Mouse (Mus musculus) limb, embryonic 13.5 days (tissue): ENCODE results near the gene Tdp2. TPM values are rescaled to one million over a fixed set of nuclear protein-coding genes. Genes with fewer than 3 reads are reported as not detected.

Experiments
- ATAC-seq: fragments of 200-750 bp; cut with Nextera tagmentation; 2 replicates; pipeline ENCODE4 v1.8.0; 2017; ENCODE audit warnings: low read depth, moderate number of reproducible peaks, moderate TSS enrichment; ENCODE audit not compliant: low FRiP score
- H3K27ac ChIP-seq: fragments of 300-500 bp; sonication (generic); 2 replicates; pipeline ENCODE4 v1.5.1; 2015; ENCODE audit warnings: inconsistent platforms, mild to moderate bottlenecking, moderate library complexity
- H3K27me3 ChIP-seq: fragments of 300-500 bp; sonication (generic); 2 replicates; pipeline ENCODE4 v1.6.1; 2015; ENCODE audit warnings: mild to moderate bottlenecking, inconsistent platforms
- H3K36me3 ChIP-seq: fragments of 300-500 bp; sonication (generic); 2 replicates; pipeline ENCODE4 v1.6.1; 2015; ENCODE audit warnings: inconsistent platforms, mild to moderate bottlenecking, moderate library complexity
- H3K4me1 ChIP-seq: fragments of 300-500 bp; sonication (generic); 2 replicates; pipeline ENCODE4 v1.6.1; 2015; ENCODE audit warnings: inconsistent platforms
- H3K4me2 ChIP-seq: fragments of 300-500 bp; sonication (generic); replicated peaks from 2 replicates; pipeline ENCODE4 v1.6.1; 2015; ENCODE audit warnings: inconsistent platforms, mild to moderate bottlenecking, moderate library complexity
- H3K4me3 ChIP-seq: fragments of 300-500 bp; sonication (generic); 2 replicates; pipeline ENCODE4 v1.5.1; 2015; ENCODE audit warnings: moderate library complexity, mild to moderate bottlenecking, inconsistent platforms
- H3K9ac ChIP-seq: fragments of 300-500 bp; sonication (generic); 2 replicates; pipeline ENCODE4 v1.6.1; 2015; ENCODE audit warnings: mild to moderate bottlenecking, inconsistent platforms
- H3K9me3 ChIP-seq: fragments of 300-500 bp; sonication (generic); 2 replicates; pipeline ENCODE4 v1.6.1; 2016; ENCODE audit warnings: inconsistent platforms
- WGBS: fragments of 180-500 bp; shearing (Covaris S2); methylation state at CpG from one replicate; pipeline ENCODE4 v1.1.7; 2015; 5-methylcytosine and 5-hydroxymethylcytosine counted together
- polyA plus RNA-seq: library from polyadenylated mRNA; unstranded; fragments of >200 nt; fragmentation: Nextera tagmentation; extraction: Ambion mirVana; gene quantifications from 2 replicates; pipeline ENCODE4 v1.2.1, GENCODE M21; 2015

Gene Tdp2
- polyA plus RNA-seq, 1 experiment from 2014 or later: 53.8 TPM

DNA sequence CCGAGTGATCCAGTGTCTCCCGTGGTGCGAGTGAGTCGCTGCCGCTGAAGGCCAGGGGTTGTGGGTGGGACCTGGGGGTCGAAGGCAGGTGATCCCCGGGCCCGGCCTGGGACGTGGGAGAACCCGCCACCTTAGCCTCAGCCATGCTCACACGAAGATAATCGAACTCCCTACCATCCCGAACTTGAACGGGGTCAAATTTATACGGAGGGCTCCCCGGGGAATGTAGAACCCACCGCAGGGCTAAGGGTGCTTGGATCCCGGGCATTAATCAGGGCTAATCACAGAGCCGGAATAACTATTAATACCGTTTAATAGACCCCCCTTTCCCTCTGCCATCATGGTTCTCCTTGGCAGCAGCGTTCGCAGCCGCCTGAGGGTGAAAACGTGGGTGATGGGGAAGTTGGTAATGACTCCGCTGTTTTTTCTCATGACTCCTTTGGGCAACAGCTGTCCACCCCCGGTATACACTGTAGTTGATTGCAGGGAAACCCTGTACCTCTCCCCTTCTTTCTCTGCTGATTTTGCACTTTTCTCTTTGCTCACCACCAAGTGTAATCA, 29.3 kb upstream of the Tdp2 start:
- peak overlapping the region; percentile 85 for H3K4me2 ChIP-seq
- under 1% methylated on average over 26 of the region's 26 CpGs for WGBS
- H3K27ac ChIP-seq: peak overlapping the region; percentile 100; the same call in 1 of the 2 replicates
- peak overlapping the region; percentile 99 for H3K9ac ChIP-seq
- ATAC-seq: no peak
- peak overlapping the region; percentile 99 for H3K4me3 ChIP-seq
- H3K9me3 ChIP-seq: no peaks in the 10 kb centered on the region
- no peaks in the 10 kb centered on the region for H3K27me3 ChIP-seq
- peaks cover 25% of the 10 kb centered on the region for H3K4me1 ChIP-seq
- peaks cover 17% of the 10 kb centered on the region for H3K36me3 ChIP-seq

DNA sequence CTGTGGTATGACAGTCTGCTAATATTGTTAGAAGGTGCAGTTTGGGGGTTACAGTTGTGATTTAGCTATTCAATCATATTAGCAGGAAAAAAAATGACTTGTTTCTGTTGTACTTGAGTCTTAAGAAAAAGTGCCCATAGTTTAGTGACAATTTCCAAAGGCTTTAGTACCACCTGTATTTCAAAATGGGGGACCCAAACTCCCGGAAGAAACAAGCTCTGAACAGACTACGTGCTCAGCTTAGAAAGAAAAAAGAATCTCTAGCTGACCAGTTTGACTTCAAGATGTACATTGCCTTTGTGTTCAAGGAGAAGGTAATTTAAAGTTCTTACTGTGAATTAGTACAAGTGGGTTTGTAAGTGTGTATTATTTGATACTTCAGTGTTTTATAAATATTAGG, 28.3 kb upstream of the Tdp2 start:
- peak overlapping the region; percentile 99 for H3K4me3 ChIP-seq
- H3K9ac ChIP-seq: peak overlapping the region; percentile 99
- no peaks in the 10 kb centered on the region for H3K9me3 ChIP-seq

DNA sequence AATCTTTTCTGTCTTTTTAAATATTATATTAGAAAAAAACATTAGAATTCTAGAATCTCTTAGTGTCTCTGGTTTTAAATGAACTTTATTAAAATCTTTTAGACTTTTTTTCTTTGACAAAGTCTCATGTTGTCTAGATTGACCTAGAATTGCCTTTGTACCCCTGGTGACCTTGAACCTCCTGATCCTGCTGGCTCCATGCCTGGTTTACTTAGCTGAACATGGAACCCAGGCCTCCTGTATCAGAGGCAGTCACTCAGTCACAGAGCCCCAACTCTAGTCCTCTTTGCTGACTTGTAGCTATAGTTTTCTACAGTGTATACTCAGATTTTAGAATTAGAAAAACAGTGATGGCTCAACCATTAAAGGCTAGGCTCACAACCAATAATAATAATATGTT, 25.4 kb upstream of the Tdp2 start:
- Histone ChIP-seq H3K4me1 (peaks cover 19% of the 10 kb centered on the region), H3K9ac (no peak overlapping the region), H3K4me3 (no peak overlapping the region), H3K9me3 (no peaks in the 10 kb centered on the region), H3K27ac (no peak overlapping the region), H3K27me3 (no peaks in the 10 kb centered on the region), H3K36me3 (peaks cover 54% of the 10 kb centered on the region), H3K4me2 (no peak overlapping the region)
- ATAC-seq: no peak

More for the DNA sequence above, 28.3 kb upstream of the Tdp2 start:
- Histone ChIP-seq H3K27me3 (no peaks in the 10 kb centered on the region), H3K4me1 (peaks cover 25% of the 10 kb centered on the region), H3K36me3 (peaks cover 27% of the 10 kb centered on the region), H3K27ac (no peak overlapping the region), H3K4me2 (peak overlapping the region; percentile 85)
- no peak for ATAC-seq
- WGBS: 37% methylated on average over 2 of the region's 2 CpGs

DNA sequence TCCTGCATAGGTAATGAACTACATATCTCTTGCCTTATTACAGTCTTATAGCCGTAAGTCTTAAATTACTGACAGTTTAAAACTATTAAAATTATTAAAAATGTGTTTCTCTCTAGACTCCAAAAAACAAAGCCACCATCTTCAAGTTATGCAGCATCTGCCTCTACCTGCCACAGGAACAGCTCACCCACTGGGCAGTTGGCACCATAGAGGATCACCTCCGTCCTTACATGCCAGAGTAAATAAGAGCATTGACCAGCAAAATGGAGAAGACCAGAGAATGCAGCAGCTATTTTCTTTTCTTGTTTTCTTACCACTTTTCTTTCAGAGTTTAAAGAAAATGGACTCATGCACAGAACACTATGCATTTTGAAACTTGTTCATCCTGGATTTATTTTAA, 19.0 kb upstream of the Tdp2 start:
- no peak overlapping the region for H3K27ac ChIP-seq
- ATAC-seq: no peak
- H3K27me3 ChIP-seq: no peaks in the 10 kb centered on the region
- no peaks in the 10 kb centered on the region for H3K4me1 ChIP-seq
- H3K9ac ChIP-seq: no peak overlapping the region
- no peaks in the 10 kb centered on the region for H3K9me3 ChIP-seq
- no peak overlapping the region for H3K4me3 ChIP-seq
- H3K36me3 ChIP-seq: peaks cover 76% of the 10 kb centered on the region
- H3K4me2 ChIP-seq: no peak overlapping the region
- 95% methylated on average over 2 of the region's 2 CpGs for WGBS

DNA sequence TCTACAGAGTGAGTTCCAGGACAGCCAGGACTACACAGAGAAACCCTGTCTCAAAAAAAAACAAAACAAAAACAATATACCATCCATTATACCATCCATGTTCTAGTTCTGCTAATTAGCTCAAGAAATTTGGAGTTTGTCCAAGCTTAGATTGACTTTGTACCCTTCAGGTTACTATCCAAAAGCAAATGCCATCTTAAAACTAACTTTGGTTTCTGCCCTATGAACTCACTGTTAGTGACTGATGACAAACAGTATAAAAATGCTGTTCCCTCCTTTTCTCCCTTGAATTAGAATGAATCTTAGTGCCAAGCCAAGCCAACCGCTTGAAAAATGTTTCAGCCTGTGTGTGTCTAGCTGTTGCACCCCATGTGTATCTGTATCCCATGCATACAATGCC, 16.9 kb upstream of the Tdp2 start:
- Histone ChIP-seq H3K4me3 (no peak overlapping the region), H3K9me3 (no peaks in the 10 kb centered on the region), H3K27me3 (no peaks in the 10 kb centered on the region), H3K9ac (no peak overlapping the region), H3K4me2 (no peak overlapping the region), H3K27ac (no peak overlapping the region), H3K36me3 (peaks cover 67% of the 10 kb centered on the region), H3K4me1 (no peaks in the 10 kb centered on the region)
- ATAC-seq: no peak
- WGBS: 86% methylated on average over 1 of the region's 1 CpGs

DNA sequence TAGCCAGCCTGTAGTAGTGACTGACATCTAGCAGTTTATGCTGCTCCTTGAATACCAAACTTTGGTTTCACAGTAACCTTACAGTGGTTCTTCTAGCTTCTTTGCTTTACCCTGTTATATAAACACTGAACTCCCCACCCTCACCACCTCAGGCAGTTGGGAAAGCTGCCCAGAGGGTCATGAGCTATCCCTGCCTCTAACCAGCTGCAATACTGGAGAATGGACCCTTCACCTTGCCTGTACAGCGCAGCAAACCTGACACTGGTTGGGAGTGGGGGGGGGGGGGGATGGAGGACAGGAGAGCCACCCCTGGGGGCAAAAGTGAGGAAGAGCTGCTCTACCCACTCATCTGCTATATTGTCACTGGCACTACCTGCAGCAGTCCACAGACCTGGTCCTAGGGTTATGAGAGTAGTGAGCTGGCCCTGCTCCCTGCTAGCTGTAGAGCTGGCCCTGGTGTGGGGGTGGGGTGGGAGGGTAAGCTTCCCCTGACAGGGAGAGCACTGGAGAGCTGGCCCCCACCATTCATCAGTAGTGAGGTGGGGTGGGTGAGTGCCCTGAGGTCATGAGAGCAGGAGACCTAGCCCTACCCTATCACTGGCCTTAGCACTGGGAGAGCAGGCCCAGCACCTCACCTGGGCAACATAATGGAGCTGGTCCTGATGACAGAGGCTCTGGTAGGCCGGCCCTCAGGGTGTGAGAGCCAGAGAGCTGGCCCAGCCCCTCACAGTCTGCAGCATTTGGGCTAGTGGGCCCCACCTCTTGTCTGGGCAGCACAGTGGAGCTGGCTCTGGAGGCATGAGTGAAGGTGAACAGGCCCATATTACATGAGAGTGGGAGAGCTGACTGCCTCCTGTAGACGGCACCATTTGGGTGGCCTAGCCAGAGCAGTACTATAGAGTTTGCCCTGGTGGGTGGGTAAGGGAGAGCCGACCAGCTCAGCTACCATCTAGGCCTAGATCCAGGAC, 15.1 kb upstream of the Tdp2 start:
- ATAC-seq: peak; percentile 81
- no peak overlapping the region for H3K9ac ChIP-seq
- peaks cover 58% of the 10 kb centered on the region for H3K36me3 ChIP-seq
- H3K4me2 ChIP-seq: no peak overlapping the region
- WGBS: 69% methylated on average over 4 of the region's 4 CpGs
- H3K27ac ChIP-seq: no peak overlapping the region
- no peaks in the 10 kb centered on the region for H3K4me1 ChIP-seq
- H3K27me3 ChIP-seq: no peaks in the 10 kb centered on the region
- H3K9me3 ChIP-seq: no peaks in the 10 kb centered on the region
- no peak overlapping the region for H3K4me3 ChIP-seq

DNA sequence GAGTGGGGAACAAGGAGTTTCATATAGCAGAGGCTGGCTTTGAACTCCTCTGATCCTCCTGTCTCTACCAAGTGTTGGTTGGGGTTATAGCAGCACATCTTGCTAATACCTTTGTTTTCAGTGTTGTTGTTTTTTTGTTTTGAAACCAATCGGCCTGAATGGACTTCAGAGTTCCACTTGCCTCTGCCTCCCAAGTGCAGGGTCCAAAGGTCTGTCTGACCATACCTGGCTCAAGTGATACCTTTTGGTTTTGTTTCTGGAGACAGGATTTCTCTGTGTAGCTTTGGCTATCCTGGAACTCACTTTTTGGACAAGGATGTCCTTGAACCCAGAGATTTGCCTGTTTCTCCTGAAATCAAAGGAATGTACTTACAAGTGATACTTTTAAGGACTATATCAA, 11.5 kb upstream of the Tdp2 start:
- H3K4me3 ChIP-seq: no peak overlapping the region
- no peak overlapping the region for H3K4me2 ChIP-seq
- no peaks in the 10 kb centered on the region for H3K27me3 ChIP-seq
- H3K9ac ChIP-seq: no peak overlapping the region
- H3K4me1 ChIP-seq: no peaks in the 10 kb centered on the region
- H3K27ac ChIP-seq: no peak overlapping the region
- H3K9me3 ChIP-seq: no peaks in the 10 kb centered on the region
- no peak for ATAC-seq
- H3K36me3 ChIP-seq: peaks cover 27% of the 10 kb centered on the region
- 76% methylated on average over 1 of the region's 1 CpGs for WGBS

DNA sequence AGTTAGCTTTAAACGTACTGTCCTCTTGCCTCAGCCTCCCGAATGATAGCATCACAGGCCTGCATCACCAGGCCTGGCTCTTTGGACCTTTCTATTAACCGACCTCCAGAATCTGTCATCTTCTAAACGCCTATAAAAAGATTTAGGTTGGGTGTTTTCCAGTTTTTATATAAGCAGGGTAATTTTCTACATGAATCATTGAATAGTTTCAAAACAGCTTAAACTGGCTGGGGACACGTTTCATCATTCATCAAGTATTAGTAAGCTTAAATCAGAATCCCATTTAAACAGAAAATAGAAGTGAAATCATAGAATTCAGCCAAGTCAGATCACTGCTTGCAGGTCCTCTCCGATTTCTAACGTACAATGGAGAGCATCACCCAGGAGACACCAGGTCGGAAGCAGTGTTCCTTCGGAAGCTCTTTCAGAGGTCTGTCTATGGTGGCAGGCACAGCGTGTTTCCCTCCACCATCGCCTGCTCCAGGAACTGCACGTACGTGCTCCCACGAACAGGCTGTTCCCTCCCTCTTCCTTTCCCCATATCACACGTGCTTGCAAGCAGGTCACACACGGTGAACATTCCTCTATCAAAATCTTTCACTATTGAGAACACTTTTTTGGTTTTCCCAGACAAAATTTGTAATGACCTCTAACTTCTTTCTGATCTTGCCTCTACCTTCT, 8.7 kb upstream of the Tdp2 start:
- WGBS: 85% methylated on average over 16 of the region's 16 CpGs
- no peak overlapping the region for H3K27ac ChIP-seq
- H3K9ac ChIP-seq: no peak overlapping the region
- peaks cover 20% of the 10 kb centered on the region for H3K36me3 ChIP-seq
- ATAC-seq: no peak
- no peaks in the 10 kb centered on the region for H3K9me3 ChIP-seq
- H3K27me3 ChIP-seq: no peaks in the 10 kb centered on the region
- no peak overlapping the region for H3K4me2 ChIP-seq
- no peak overlapping the region for H3K4me3 ChIP-seq
- H3K4me1 ChIP-seq: no peaks in the 10 kb centered on the region

DNA sequence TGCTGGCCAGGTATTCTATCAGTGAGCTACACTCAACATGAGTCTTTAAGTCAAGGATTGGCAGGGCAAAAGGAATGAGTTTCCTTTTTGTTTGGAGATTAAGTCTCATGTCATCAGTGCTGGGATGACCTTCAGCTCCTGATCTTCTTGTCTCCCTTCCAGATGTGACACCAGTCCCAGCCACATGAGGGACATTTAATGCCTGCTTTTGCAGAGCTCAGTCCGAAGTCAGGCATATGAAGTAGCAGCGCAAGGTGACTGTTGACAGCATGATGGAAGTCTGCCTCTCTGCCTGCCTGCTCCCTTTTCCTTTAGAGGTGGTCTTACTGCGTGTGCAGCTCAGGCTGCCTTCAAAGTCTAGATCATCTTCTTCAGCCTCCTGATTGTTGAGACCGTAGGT, 6.8 kb upstream of the Tdp2 start:
- Histone ChIP-seq H3K4me1 (no peaks in the 10 kb centered on the region), H3K9ac (no peak overlapping the region), H3K27ac (no peak overlapping the region; the same call in 1 of the 2 replicates), H3K4me2 (no peak overlapping the region), H3K27me3 (no peaks in the 10 kb centered on the region), H3K36me3 (peaks cover 9% of the 10 kb centered on the region), H3K4me3 (no peak overlapping the region), H3K9me3 (no peaks in the 10 kb centered on the region)
- 85% methylated on average over 4 of the region's 4 CpGs for WGBS
- no peak for ATAC-seq

DNA sequence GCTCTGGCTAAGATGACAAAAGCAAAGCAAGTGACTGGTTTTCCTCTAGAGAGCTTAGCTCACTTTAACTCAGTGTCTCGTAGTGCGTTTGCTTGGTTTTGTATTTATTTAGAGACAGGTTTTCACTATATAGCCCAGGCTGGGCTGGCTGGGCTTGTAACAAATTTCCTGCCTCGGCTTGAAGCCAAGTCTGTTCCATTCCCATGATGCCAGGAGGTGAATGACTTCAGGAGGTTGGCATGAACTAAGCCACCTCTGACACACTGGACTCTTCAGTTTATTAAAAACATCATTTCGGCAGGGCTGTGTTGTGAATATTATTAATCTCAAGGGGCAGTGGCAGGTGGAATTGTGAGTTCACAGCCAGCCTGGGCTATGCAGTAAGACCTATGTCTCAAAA, 5.9 kb upstream of the Tdp2 start:
- H3K27ac ChIP-seq: no peak overlapping the region
- H3K9me3 ChIP-seq: no peaks in the 10 kb centered on the region
- H3K4me3 ChIP-seq: no peak overlapping the region
- H3K4me1 ChIP-seq: peaks cover 2% of the 10 kb centered on the region; the same call in 1 of the 2 replicates
- peaks cover 2% of the 10 kb centered on the region; the same call in 1 of the 2 replicates for H3K36me3 ChIP-seq
- no peak overlapping the region for H3K4me2 ChIP-seq
- no peak overlapping the region for H3K9ac ChIP-seq
- 0 out of 2 replicates have a peak, but pooled peaks have one; percentile 40 for ATAC-seq
- WGBS: 66% methylated on average over 4 of the region's 4 CpGs
- no peaks in the 10 kb centered on the region for H3K27me3 ChIP-seq

DNA sequence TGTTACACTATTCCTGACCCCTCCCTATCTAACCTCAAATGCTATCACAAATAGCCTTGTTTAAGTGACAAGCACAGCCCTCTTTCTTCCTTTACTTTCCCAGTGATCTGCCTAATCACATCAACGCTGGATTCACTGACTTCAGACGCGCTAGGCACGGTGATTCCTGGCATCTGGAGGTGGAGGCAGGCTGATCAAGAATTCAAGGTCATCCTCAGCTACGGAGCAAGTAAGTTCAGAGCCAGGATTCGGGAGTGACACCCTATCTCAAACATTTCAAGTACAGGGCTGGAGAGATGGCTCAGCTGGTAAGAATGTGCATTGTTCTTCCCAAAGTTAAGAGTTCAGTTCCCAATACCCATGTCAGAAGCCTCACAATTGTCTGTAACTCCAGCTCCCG, 5.4 kb upstream of the Tdp2 start:
- 87% methylated on average over 7 of the region's 7 CpGs for WGBS
- H3K9me3 ChIP-seq: no peaks in the 10 kb centered on the region
- H3K4me3 ChIP-seq: no peak overlapping the region
- H3K4me2 ChIP-seq: no peak overlapping the region
- H3K36me3 ChIP-seq: no peaks in the 10 kb centered on the region
- no peak overlapping the region for H3K27ac ChIP-seq
- ATAC-seq: no peak
- no peaks in the 10 kb centered on the region for H3K27me3 ChIP-seq
- peaks cover 3% of the 10 kb centered on the region; the same call in 1 of the 2 replicates for H3K4me1 ChIP-seq
- H3K9ac ChIP-seq: no peak overlapping the region

DNA sequence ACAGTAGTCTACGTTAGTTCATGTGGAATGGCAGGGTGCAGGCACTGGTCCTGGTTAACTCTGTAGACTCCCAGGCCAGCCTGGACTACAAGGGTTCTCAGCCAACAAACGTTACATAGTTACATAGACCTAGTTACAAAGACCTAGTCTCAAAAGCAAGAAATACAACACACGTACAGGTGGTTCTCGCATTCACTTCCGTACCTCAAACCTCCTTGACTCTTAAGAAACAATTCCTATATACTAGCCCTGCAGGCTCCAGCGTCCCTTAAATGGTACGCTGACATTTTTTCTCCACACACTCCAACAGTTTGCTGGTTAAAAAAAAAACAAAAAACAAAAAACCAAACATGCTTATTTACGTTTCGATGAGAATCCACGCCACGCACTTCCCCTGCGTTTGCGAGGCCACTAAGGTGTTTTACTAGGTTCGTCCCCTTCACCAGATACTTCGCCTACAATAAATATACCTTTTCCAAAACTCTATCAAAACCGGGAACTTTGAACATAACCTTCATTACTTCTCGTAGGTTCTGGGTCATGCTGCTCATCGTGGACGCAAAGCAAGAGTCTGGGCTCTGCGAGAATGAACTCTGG, 625 bp upstream of the Tdp2 start:
- no peak for ATAC-seq
- H3K9me3 ChIP-seq: no peaks in the 10 kb centered on the region
- H3K27me3 ChIP-seq: no peaks in the 10 kb centered on the region
- 2% methylated on average over 20 of the region's 20 CpGs for WGBS
- H3K27ac ChIP-seq: peak overlapping the region; percentile 63
- peaks cover 28% of the 10 kb centered on the region for H3K4me1 ChIP-seq
- H3K36me3 ChIP-seq: peaks cover 3% of the 10 kb centered on the region; the same call in 1 of the 2 replicates
- peak overlapping the region; percentile 96 for H3K4me3 ChIP-seq
- H3K9ac ChIP-seq: peak overlapping the region; percentile 95
- H3K4me2 ChIP-seq: peak overlapping the region; percentile 72
